Mouse (Mus musculus) hindlimb bud, embryonic 11.5 days (tissue): ENCODE results near the gene Prkcq.

ENCODE experiments used
- DNase-seq: peaks from one replicate; pipeline ENCODE4 v3.0.0-alpha.2; 2012; ENCODE audit warnings: low read depth, low spot score; ENCODE audit errors: extremely low spot score

Prkcq gene

DNA sequence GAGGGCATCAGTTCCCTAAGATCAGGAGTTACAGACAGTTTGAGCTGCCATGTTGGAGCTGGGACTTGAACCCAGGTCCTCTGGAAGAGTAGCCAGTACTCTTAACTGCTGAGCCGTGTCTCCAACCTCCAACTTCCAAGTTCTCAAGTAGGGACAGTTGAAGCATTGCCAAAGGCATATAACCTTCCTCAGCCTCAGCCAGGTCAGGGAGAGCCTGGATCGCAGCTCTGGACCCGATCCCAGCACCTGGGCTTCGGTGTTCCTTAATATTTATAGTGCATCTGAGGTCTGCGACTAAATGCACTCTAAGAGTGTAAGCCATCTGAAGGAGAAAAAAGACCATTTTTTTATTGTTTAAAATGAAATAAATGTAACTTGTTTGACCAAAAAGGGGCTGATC is 12.1 kb downstream of the Prkcq start:
- DNase-seq = no peak

DNA sequence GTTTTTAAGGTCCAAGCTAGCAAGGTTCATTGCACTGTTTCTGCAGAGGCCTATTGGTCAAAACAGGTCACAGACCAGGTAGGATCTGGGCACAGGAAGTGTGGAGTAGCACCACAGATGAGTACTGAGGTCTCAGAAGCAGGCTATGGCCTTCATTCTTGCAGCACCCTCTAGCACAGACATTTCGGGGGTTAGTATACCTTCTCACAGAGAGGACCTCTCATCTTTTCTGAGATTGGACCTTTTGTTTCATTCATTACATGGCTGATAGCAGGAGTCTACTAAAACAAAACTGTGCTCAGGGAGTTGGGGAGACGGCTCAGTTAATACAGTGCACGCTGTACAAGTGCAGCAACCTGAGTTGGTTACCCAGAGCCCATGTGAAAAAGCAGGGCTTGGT is 14.7 kb downstream of the Prkcq start:
- DNase-seq = no peak

- no peak for DNase-seq
Measured at GRCm38 (mm10) chr2:11187166-11187565, 15.3 kb downstream of the Prkcq start.

- no peak for DNase-seq
Measured at GRCm38 (mm10) chr2:11188279-11188678, 16.4 kb downstream of the Prkcq start.

- no peak for DNase-seq
Measured at GRCm38 (mm10) chr2:11189150-11189767, 17.4 kb downstream of the Prkcq start.

- no peak for DNase-seq
Measured at GRCm38 (mm10) chr2:11192281-11193098, 20.6 kb downstream of the Prkcq start.

GRCm38 (mm10) chr2:11193099-11193618 is 21.3 kb downstream of the Prkcq start:
- no peak for DNase-seq

DNA sequence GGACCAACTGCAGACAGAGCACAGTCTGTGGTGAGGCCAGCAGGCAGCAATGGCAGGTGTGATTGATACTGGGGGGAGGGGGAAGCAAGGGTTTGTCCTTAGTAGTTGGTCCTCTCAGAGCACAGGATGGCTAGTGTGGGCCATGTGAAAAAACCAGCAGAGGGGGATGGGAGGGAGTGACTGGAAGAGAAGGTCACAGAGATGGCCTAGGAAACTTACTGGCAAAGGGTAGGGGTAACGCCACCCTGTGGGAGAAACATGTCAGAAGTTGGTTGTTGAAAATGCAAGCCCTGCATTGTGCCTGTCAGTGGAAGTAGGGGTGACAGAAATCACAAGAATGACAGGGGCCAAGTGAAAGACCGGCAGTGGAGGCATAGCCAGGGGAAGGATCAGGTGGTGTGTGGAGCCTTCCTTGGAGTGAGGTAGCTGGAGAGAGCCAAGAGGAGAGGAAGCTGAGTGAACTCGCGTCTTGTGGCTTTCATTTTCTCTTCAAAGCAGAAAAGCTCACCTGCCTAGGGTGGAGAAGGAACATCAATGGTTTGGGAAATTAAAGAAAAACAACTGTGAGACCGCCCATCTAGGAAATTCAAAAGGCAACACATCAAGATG is 22.9 kb downstream of the Prkcq start:
- no peak for DNase-seq

- no peak for DNase-seq
Measured at GRCm38 (mm10) chr2:11196071-11196470, 24.2 kb downstream of the Prkcq start.

DNA sequence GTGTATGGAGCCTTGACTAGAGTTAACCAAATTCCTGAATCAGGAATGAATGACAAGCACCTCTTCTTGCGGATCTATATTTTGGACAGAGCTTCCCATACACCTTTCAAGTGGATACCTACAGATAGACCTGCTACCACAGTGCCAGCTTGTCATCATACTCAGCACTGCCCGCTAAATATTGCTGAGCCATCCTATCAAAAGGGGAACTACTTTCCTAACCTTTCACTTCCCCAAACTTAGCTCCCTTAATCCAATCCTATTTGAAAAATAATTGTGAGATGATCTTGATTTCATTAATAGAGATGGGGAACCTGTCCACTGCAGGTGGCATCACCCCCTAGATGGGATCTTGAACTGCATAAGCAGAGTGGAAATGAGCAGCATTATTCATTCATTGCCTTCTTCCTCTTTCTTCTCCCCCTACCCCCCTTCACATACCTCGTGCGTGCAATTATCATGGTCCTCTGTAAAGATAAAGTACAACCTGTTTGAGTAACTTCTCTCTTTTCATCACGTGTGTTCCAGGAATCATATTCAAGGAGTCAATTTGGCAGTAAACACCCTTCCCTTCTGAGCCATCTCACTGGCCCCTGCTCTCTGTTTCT is 25.1 kb downstream of the Prkcq start:
- DNase-seq = no peak

DNA sequence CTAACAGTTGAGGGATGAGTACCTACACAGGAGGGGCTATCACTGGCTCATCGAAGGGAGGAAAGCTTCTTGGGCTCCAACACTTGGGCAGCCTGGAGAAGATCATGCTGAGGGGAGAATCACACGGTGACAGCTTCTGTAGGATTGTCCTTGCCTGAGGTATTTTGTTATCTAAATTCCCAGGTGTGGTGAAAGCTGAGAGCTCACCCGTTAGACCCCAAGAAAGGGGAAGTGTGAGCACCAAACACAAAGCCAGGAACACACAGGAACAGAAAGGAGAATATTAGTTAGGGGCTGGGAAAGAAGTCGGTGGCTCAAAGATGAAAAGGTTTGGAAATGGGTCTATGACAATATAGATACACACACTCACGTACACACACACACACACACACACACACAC is 27.7 kb downstream of the Prkcq start:
- DNase-seq = no peak

DNA sequence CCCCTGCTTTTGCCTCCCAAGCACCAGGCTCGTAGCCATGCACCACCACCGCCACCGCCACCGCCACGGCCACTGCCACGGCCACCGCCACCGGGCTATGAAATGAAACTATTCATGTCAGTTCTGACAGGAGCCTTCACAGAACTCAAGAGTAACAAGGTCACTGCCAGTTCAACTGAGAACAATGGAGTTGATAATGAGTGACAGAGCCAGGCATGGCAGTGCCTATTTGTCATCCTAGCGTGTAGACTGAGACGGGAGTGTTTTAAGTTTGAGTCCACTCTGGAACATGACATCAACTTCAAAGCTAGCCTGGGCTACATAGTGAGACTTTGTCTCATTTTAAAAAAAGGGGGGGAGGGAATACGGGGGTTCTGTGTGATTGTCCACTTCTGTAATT is 30.9 kb downstream of the Prkcq start:
- DNase-seq = no peak

GRCm38 (mm10) chr2:11203261-11203660 is 31.4 kb downstream of the Prkcq start:
- no peak for DNase-seq

DNA sequence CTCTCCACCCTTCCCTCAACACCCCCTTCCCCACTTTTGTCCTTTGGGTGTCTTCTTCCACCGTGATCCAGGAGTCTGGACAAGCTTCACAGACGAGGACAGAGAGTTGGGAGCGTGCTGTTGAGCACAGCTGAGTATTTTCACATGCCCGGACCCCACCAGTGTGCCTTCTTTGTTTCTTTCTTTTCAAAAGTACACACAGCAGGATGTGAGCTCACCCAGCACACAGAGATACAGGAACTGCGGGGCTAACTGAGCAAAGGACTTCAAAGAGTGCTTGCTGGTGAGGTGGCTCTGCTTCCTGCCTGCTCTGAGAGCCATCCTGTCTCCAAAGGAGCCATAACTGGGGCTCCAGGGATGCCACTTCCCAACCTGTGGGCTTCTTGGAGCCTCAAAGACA is 32.3 kb downstream of the Prkcq start:
- DNase-seq = no peak

- DNase-seq = no peak
Measured at GRCm38 (mm10) chr2:11204961-11205360, 33.1 kb downstream of the Prkcq start.

DNA sequence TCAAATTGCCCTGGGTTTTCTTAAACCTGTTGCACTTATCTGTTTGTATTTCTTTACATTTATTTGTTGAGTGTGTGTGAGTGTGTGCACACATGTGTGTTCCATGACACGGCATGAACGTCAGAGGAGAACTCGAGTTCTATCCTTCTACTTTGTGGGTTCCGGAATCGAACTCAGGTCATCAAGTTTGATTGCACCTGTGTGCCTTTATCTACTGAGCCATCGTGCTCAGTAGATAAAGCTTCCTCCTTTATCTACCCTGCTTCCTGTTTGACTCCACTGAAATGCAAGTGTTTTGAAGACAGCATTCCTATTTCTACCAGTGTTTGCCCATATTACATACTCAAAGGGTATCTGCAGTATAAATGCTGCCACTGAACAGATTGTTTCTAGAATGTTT is 33.8 kb downstream of the Prkcq start:
- no peak for DNase-seq

DNA sequence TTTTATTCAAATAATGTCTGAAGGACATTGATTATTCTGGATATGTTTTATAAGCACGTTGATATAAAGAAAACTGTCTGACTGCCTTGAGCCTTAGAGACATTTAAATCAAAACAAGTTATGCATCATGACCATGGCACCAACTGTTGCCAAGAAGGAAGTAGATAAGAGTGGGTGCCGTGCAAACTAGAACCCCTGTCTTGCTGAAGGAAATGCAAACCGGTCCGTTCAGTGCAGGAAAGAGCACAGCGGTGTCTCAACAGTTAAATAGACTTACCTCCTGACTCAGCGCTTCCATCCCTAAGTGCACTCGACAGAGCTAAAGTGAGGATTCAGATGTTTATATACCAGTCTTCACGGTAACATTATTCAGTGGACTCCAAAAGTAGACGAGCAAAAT is 36.4 kb downstream of the Prkcq start:
- DNase-seq = no peak

- no peak for DNase-seq
Measured at GRCm38 (mm10) chr2:11209335-11209734, 37.4 kb downstream of the Prkcq start.

DNA sequence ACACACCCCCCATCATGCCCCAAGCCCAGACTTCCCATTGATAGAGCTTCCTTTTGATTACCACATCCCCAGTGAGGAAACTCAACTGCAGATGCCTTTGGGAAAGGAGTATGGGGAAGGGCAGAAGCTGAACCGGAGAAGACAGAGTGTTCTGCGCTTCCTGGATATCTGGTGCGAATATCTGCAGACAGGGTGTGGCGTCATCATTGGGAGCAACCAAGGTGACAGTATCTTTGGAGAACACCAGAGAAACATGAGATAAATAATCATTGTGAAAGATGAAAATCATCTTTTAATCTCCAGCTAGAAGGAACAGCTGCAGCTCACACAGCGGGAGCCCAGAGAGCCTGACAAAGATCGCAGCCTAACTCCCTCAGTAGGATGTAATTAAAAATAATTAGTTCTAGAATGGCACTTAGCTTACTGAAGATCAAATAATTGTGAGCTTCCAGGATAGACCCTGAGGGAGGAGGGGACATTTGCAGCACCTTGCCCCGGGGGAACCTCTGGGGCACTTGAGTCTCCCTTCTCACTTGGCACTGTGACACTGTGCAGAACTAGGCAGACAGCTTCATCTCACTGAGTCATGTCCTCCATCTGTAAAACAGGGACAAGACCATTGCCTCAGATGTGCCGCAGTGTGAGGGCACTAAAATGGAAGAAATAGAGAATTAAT is 38.5 kb downstream of the Prkcq start:
- DNase-seq = no peak

GRCm38 (mm10) chr2:11211961-11212562 is 40.2 kb downstream of the Prkcq start:
- no peak for DNase-seq

DNA sequence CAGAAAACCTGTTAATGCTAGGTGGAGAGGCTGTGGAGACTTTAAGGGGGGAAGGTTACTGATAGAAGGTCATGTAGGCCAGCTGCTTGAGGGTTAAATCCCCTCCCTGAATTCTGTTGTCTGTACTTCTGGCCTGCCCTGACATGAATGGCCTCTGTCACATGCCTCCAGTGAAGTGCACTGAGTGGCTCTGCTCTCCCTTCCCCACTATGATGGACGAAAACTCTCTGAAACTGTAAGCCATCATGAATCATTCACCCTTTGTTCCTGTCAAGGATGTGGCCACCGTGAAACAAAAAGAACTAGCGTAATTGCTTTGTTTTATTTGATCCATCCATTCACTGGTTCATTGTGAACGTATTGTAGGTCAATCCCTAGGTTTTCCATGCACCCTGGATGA is 44.5 kb downstream of the Prkcq start:
- no peak for DNase-seq
